Mouse (Mus musculus) thymus, adult 2 months (tissue): ENCODE results near the gene Ankrd39.

ENCODE experiments used
- CTCF ChIP-seq: fragments of 200-500 bp; IDR thresholded peaks from 2 replicates; pipeline ENCODE4 v1.5.1; 2012; ENCODE audit warnings: mild to moderate bottlenecking, control low read depth, low read length, moderate library complexity, borderline replicate concordance; ENCODE audit not compliant: control insufficient read depth, poor library complexity, insufficient read depth; ENCODE audit errors: extremely low read depth
- POLR2A ChIP-seq: fragments of 200-500 bp; IDR thresholded peaks from 2 replicates; pipeline ENCODE4 v1.6.1; 2012; ENCODE audit warnings: mild to moderate bottlenecking, low read length, control low read depth, moderate library complexity; ENCODE audit not compliant: control insufficient read depth, poor library complexity, insufficient read depth; ENCODE audit errors: extremely low read depth

- no peak for TF ChIP-seq CTCF
- TF ChIP-seq POLR2A: no peak
These were observed 18.9 kb downstream of the Ankrd39 start for GRCm38 (mm10) chr1:36528351-36528750.
